Mouse (Mus musculus) fibroblast of lung, adult 2 months (primary cell): ENCODE measurements around the gene Efcab6.

Experiments
- DNase-seq: peaks from one replicate; pipeline ENCODE4 v3.0.0-alpha.2; 2011; ENCODE audit warnings: low read depth

Efcab6 gene

GRCm38 (mm10) chr15:83972206-83972605 is 93.0 kb downstream of the Efcab6 start:
- DNase-seq, result no peak

- DNase-seq, result no peak
Observed at GRCm38 (mm10) chr15:83967802-83968201, 97.4 kb downstream of the Efcab6 start.

- no peak for DNase-seq
Observed at GRCm38 (mm10) chr15:83965126-83965525, 100.1 kb downstream of the Efcab6 start.

- no peak for DNase-seq
Observed at GRCm38 (mm10) chr15:83958376-83958775, 106.8 kb downstream of the Efcab6 start.

- no peak for DNase-seq
Observed at GRCm38 (mm10) chr15:83956996-83957395, 108.2 kb downstream of the Efcab6 start.

- no peak for DNase-seq
Observed at GRCm38 (mm10) chr15:83955948-83956707, 109.1 kb downstream of the Efcab6 start.

GRCm38 (mm10) chr15:83949729-83950491 is 115.3 kb downstream of the Efcab6 start:
- DNase-seq, result no peak

GRCm38 (mm10) chr15:83939703-83940102 is 125.5 kb downstream of the Efcab6 start:
- DNase-seq, result no peak

GRCm38 (mm10) chr15:83938466-83938865 is 126.7 kb downstream of the Efcab6 start:
- no peak for DNase-seq

GRCm38 (mm10) chr15:83936506-83936905 is 128.7 kb downstream of the Efcab6 start:
- DNase-seq, result no peak

- DNase-seq, result no peak
Observed at GRCm38 (mm10) chr15:83934816-83935215, 130.4 kb downstream of the Efcab6 start.

GRCm38 (mm10) chr15:83925338-83925737 is 139.8 kb downstream of the Efcab6 start:
- no peak for DNase-seq

- DNase-seq, result no peak
Observed at GRCm38 (mm10) chr15:83924656-83925055, 140.5 kb downstream of the Efcab6 start.

- no peak for DNase-seq
Observed at GRCm38 (mm10) chr15:83915376-83915775, 149.8 kb downstream of the Efcab6 start.

GRCm38 (mm10) chr15:83913028-83913714 is 152.0 kb downstream of the Efcab6 start:
- DNase-seq, result no peak

GRCm38 (mm10) chr15:83906472-83906871 is 158.7 kb downstream of the Efcab6 start:
- DNase-seq, result no peak

GRCm38 (mm10) chr15:83897286-83897685 is 167.9 kb downstream of the Efcab6 start:
- no peak for DNase-seq

- DNase-seq, result no peak
Observed at GRCm38 (mm10) chr15:83896011-83896410, 169.2 kb downstream of the Efcab6 start.

- no peak for DNase-seq
Observed at GRCm38 (mm10) chr15:83894261-83894660, 170.9 kb downstream of the Efcab6 start.

- DNase-seq, result no peak
Observed at GRCm38 (mm10) chr15:83892871-83893270, 172.3 kb downstream of the Efcab6 start.

- no peak for DNase-seq
Observed at GRCm38 (mm10) chr15:83884291-83884690, 180.9 kb downstream of the Efcab6 start.

- no peak for DNase-seq
Observed at GRCm38 (mm10) chr15:83883821-83884220, 181.4 kb downstream of the Efcab6 start.

- no peak for DNase-seq
Observed at GRCm38 (mm10) chr15:83879845-83880244, 185.3 kb downstream of the Efcab6 start.
